Mouse (Mus musculus): ENCODE results near the gene Ppil6. TPM values are rescaled to one million over a fixed set of nuclear protein-coding genes. Genes with fewer than 3 reads are reported as not detected.
"Not testable (repeated sequence)": the region's sequence is repeated elsewhere in the genome, so short reads cannot be mapped to it uniquely, and the experiment has no call there.

Ppil6 gene
- polyA plus RNA-seq, 1 experiment from 2014 or later: 1.7 TPM

GRCm38 (mm10) chr10:41485778-41486177, 4.5 kb upstream of the Ppil6 start:
- peaks cover 45% of the 10 kb centered on the region for H3K4me1 ChIP-seq
- no peaks in the 10 kb centered on the region for H3K9me3 ChIP-seq (replicated peaks)
- 0 out of 2 replicates have a peak overlapping the region, but pooled peaks have one; percentile 28 for H3K27ac ChIP-seq (replicated peaks)
- WGBS: 96% methylated on average over 16 of the region's 16 CpGs
- peaks cover 79% of the 10 kb centered on the region for H3K36me3 ChIP-seq
- no peaks in the 10 kb centered on the region for H3K27me3 ChIP-seq (ENCODE audit: low read depth, poor library complexity, severe bottlenecking)
- H3K4me3 ChIP-seq: no peak overlapping the region
- DNase-seq (ENCODE audit: low spot score): no peak

- peaks cover 48% of the 10 kb centered on the region for H3K4me1 ChIP-seq
- H3K9me3 ChIP-seq (replicated peaks): no peaks in the 10 kb centered on the region
- WGBS: 80% methylated on average over 14 of the region's 14 CpGs
- 0 out of 2 replicates have a peak, but pooled peaks cover 7% of the 10 kb centered on the region for H3K27me3 ChIP-seq (ENCODE audit: low read depth, poor library complexity, severe bottlenecking)
- H3K27ac ChIP-seq (replicated peaks): peak overlapping the region; percentile 28; the same call in 1 of the 2 replicates
- H3K4me3 ChIP-seq: no peak overlapping the region
- no peak for DNase-seq (ENCODE audit: low spot score)
- peaks cover 70% of the 10 kb centered on the region for H3K36me3 ChIP-seq
These were observed 3.6 kb upstream of the Ppil6 start for GRCm38 (mm10) chr10:41486506-41487170.

- Histone ChIP-seq H3K4me1 (peaks cover 48% of the 10 kb centered on the region), H3K36me3 (peaks cover 48% of the 10 kb centered on the region), H3K27ac (replicated peaks) (peak overlapping the region; percentile 13), H3K4me3 (peak overlapping the region; percentile 74), H3K9me3 (replicated peaks) (no peaks in the 10 kb centered on the region), H3K27me3 (ENCODE audit: low read depth, poor library complexity, severe bottlenecking) (0 out of 2 replicates have a peak, but pooled peaks cover 8% of the 10 kb centered on the region)
- DNase-seq (ENCODE audit: low spot score): no peak
- WGBS: 56% methylated on average over 7 of the region's 7 CpGs
These were observed 1.4 kb upstream of the Ppil6 start for GRCm38 (mm10) chr10:41488877-41489276.

GRCm38 (mm10) chr10:41489294-41489693, 945 bp upstream of the Ppil6 start:
- peak; percentile 21 for DNase-seq (ENCODE audit: low spot score)
- WGBS: 34% methylated on average over 8 of the region's 8 CpGs
- H3K27ac ChIP-seq (replicated peaks): peak overlapping the region; percentile 92
- H3K9me3 ChIP-seq (replicated peaks): no peaks in the 10 kb centered on the region
- H3K4me3 ChIP-seq: peak overlapping the region; percentile 74
- peaks cover 48% of the 10 kb centered on the region for H3K4me1 ChIP-seq
- H3K27me3 ChIP-seq (ENCODE audit: low read depth, poor library complexity, severe bottlenecking): 0 out of 2 replicates have a peak, but pooled peaks cover 8% of the 10 kb centered on the region
- H3K36me3 ChIP-seq: peaks cover 44% of the 10 kb centered on the region

GRCm38 (mm10) chr10:41490518-41490873, 257 bp downstream of the Ppil6 start:
- peak overlapping the region; percentile 92 for H3K27ac ChIP-seq (replicated peaks)
- peak overlapping the region; percentile 74 for H3K4me3 ChIP-seq
- 0 out of 2 replicates have a peak, but pooled peaks cover 8% of the 10 kb centered on the region for H3K27me3 ChIP-seq (ENCODE audit: low read depth, poor library complexity, severe bottlenecking)
- peaks cover 48% of the 10 kb centered on the region for H3K4me1 ChIP-seq
- H3K36me3 ChIP-seq: peaks cover 32% of the 10 kb centered on the region
- WGBS: under 1% methylated on average over 29 of the region's 29 CpGs
- no peak for DNase-seq (ENCODE audit: low spot score)
- no peaks in the 10 kb centered on the region for H3K9me3 ChIP-seq (replicated peaks)

GRCm38 (mm10) chr10:41491111-41491510, 872 bp downstream of the Ppil6 start:
- Histone ChIP-seq H3K27ac (replicated peaks) (no peak overlapping the region), H3K9me3 (replicated peaks) (no peaks in the 10 kb centered on the region), H3K4me3 (peak overlapping the region; percentile 74; the same call in 1 of the 2 replicates), H3K27me3 (ENCODE audit: low read depth, poor library complexity, severe bottlenecking) (0 out of 2 replicates have a peak, but pooled peaks cover 8% of the 10 kb centered on the region), H3K4me1 (peaks cover 46% of the 10 kb centered on the region), H3K36me3 (peaks cover 25% of the 10 kb centered on the region)
- 56% methylated on average over 4 of the region's 4 CpGs for WGBS
- DNase-seq (ENCODE audit: low spot score): no peak

DNA sequence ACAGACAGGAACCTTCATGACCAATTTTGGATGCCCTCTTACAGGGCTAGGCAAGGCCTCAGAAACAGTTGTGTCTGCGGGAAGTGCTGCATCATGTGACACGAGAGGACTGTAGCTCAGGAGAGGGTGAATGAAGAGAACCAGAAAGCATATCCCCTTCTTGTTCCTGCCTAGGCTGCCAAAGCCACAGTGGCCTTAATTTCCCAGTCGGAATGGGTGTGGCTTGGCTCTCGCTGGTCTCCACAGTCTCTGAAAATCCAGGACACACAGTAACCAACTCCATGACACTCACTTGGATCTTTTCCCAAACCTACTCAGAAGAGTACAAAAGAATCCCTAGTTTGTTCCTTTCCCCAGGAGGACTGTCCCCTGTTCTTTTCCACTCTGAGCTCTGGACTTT, 10.7 kb downstream of the Ppil6 start:
- Histone ChIP-seq H3K4me1 (no peaks in the 10 kb centered on the region), H3K36me3 (no peaks in the 10 kb centered on the region), H3K4me3 (no peak overlapping the region), H3K27ac (replicated peaks) (no peak overlapping the region), H3K27me3 (ENCODE audit: low read depth, poor library complexity, severe bottlenecking) (no peaks in the 10 kb centered on the region), H3K9me3 (replicated peaks) (no peaks in the 10 kb centered on the region)
- DNase-seq (ENCODE audit: low spot score): no peak
- 82% methylated on average over 4 of the region's 4 CpGs for WGBS

- no peak overlapping the region for H3K4me3 ChIP-seq
- no peaks in the 10 kb centered on the region for H3K4me1 ChIP-seq
- DNase-seq (ENCODE audit: low spot score): no peak
- H3K9me3 ChIP-seq (replicated peaks): no peaks in the 10 kb centered on the region
- H3K27me3 ChIP-seq (ENCODE audit: low read depth, poor library complexity, severe bottlenecking): no peaks in the 10 kb centered on the region
- H3K36me3 ChIP-seq: no peaks in the 10 kb centered on the region
- 81% methylated on average over 1 of the region's 1 CpGs for WGBS
- no peak overlapping the region for H3K27ac ChIP-seq (replicated peaks)
These were observed 14.8 kb downstream of the Ppil6 start for GRCm38 (mm10) chr10:41504996-41505395.

DNA sequence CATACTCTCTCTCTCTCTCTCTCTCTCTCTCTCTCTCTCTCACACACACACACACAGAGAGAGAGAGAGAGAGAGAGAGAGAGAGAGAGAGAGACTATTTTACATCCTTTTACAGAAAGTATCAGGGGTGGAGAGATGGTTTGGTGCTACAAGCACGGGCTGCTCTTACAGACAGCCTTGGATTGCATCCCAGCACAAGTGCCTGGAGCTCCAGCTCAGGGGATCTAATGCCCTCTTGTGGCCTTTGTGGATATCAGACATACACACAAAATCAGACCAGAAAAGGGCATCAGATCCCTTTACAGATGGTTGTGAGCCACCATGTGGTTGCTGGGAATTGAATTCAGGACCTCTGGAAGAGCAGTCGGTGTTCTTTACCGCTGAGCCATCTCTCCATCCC, 15.2 kb downstream of the Ppil6 start:
- 3% methylated on average over 3 of the region's 3 CpGs for WGBS
- DNase-seq (ENCODE audit: low spot score): peak; percentile 62
- not testable (repeated sequence) for H3K27ac ChIP-seq (replicated peaks); H3K36me3 ChIP-seq; H3K4me3 ChIP-seq; H3K9me3 ChIP-seq (replicated peaks); H3K27me3 ChIP-seq (ENCODE audit: low read depth, poor library complexity, severe bottlenecking); H3K4me1 ChIP-seq

DNA sequence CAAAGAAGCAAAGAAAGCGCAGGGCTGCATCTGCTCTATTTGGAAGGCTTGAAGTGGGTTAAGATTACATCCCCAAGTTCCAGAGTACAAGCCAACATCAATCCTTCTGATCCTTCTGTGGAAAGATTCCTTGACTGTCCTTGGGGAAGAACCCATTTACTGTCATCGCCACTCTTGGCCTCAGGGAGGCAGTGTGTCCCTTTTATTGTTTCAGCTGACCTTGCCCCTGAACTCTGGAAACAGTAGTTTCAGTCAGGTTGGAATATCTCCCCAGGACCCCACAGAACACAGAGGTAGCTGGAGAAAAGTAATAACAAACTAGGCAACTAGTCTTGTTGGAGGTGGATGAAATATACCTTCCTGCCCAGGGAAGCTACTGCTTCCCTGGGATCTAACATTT, 18.9 kb downstream of the Ppil6 start:
- no peaks in the 10 kb centered on the region for H3K27me3 ChIP-seq (ENCODE audit: low read depth, poor library complexity, severe bottlenecking)
- H3K4me1 ChIP-seq: no peaks in the 10 kb centered on the region
- WGBS: 26% methylated on average over 2 of the region's 2 CpGs
- H3K4me3 ChIP-seq: no peak overlapping the region
- no peak overlapping the region for H3K27ac ChIP-seq (replicated peaks)
- no peak for DNase-seq (ENCODE audit: low spot score)
- H3K36me3 ChIP-seq: no peaks in the 10 kb centered on the region
- no peaks in the 10 kb centered on the region for H3K9me3 ChIP-seq (replicated peaks)

DNA sequence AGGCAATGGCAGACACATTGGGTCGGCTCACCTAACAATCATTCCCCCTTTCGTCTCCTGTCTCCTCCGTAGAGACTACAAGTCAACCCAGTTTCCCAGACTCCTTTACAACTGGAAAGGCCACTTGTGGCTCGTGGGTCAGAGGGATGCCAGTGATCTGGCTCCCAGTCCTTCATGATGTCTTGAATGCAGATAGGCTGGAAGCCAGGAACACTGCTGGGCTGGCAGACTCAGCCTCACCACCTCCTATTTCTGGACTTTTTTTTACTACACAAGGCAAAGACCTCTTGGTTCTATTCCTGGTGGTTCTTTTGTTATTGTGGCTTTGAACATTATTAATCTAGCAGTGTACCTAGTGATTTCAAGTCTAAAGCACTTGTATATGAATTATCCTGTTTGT, 24.1 kb downstream of the Ppil6 start:
- Histone ChIP-seq H3K4me1 (peaks cover 5% of the 10 kb centered on the region), H3K9me3 (replicated peaks) (no peaks in the 10 kb centered on the region), H3K36me3 (no peaks in the 10 kb centered on the region), H3K4me3 (no peak overlapping the region), H3K27me3 (ENCODE audit: low read depth, poor library complexity, severe bottlenecking) (no peaks in the 10 kb centered on the region), H3K27ac (replicated peaks) (no peak overlapping the region)
- WGBS: 83% methylated on average over 4 of the region's 4 CpGs
- no peak for DNase-seq (ENCODE audit: low spot score)

- Histone ChIP-seq H3K9me3 (replicated peaks) (no peaks in the 10 kb centered on the region), H3K4me1 (peaks cover 5% of the 10 kb centered on the region), H3K36me3 (no peaks in the 10 kb centered on the region), H3K27ac (replicated peaks) (no peak overlapping the region), H3K27me3 (ENCODE audit: low read depth, poor library complexity, severe bottlenecking) (no peaks in the 10 kb centered on the region), H3K4me3 (no peak overlapping the region)
- no peak for DNase-seq (ENCODE audit: low spot score)
These were observed 24.7 kb downstream of the Ppil6 start for GRCm38 (mm10) chr10:41514921-41515320.

DNA sequence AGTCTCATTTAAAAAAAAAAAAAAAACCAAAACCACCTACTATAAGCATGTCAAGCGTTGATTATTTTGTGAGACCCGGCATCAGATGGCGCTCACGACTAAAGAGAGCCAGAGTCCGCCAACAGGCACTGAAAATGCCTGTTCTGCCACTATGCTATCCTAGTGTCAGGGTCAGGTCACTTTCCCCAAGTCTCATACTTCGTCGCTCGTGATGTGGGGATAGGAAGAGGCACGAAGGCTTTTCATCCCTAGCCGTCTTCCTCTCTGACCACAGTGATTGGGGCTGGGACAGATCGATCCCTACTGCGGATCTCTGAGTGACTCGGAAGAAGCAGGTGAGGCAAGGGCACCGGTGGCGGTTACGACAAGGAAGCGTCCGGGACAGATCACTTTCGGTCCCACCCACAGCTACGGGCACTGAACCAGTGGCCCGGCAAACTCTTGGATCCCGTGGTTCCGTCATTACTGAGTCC, 28.3 kb downstream of the Ppil6 start:
- peaks cover 33% of the 10 kb centered on the region for H3K4me1 ChIP-seq
- under 1% methylated on average over 23 of the region's 23 CpGs for WGBS
- no peaks in the 10 kb centered on the region for H3K27me3 ChIP-seq (ENCODE audit: low read depth, poor library complexity, severe bottlenecking)
- no peak for DNase-seq (ENCODE audit: low spot score)
- H3K4me3 ChIP-seq: peak overlapping the region; percentile 74
- peaks cover 12% of the 10 kb centered on the region for H3K36me3 ChIP-seq
- no peaks in the 10 kb centered on the region for H3K9me3 ChIP-seq (replicated peaks)
- H3K27ac ChIP-seq (replicated peaks): peak overlapping the region; percentile 100
